Mouse (Mus musculus) hindbrain, postnatal 0 days (tissue): ENCODE results near the gene Fgfrl1. TPM values are rescaled to one million over a fixed set of nuclear protein-coding genes. Genes with fewer than 3 reads are reported as not detected.

Experiments used
- ATAC-seq: fragments of 200-750 bp; cut with Nextera tagmentation; 2 replicates; pipeline ENCODE4 v1.8.0; 2017; ENCODE audit warnings: mild to moderate bottlenecking, moderate TSS enrichment, moderate library complexity
- DNase-seq: peaks from one replicate; pipeline ENCODE4 v3.0.0-alpha.2; 2015; ENCODE audit warnings: low spot score
- H3K27ac ChIP-seq: fragments of 300-500 bp; sonication (generic); 2 replicates; pipeline ENCODE4 v1.5.1; 2014; ENCODE audit warnings: mild to moderate bottlenecking
- H3K27me3 ChIP-seq: fragments of 300-500 bp; sonication (generic); 2 replicates; pipeline ENCODE4 v1.6.1; 2014; ENCODE audit warnings: low read length, mixed read lengths; ENCODE audit not compliant: insufficient read depth
- H3K36me3 ChIP-seq: fragments of 300-500 bp; sonication (generic); 2 replicates; pipeline ENCODE4 v1.6.1; 2014; ENCODE audit warnings: low read length, mixed read lengths; ENCODE audit not compliant: insufficient read depth
- H3K4me1 ChIP-seq: fragments of 300-500 bp; sonication (generic); 2 replicates; pipeline ENCODE4 v1.6.1; 2014; ENCODE audit warnings: antibody characterized with exemption, low read length, mixed read lengths; ENCODE audit not compliant: insufficient read depth
- H3K4me2 ChIP-seq: fragments of 300-500 bp; sonication (generic); 2 replicates; pipeline ENCODE4 v1.6.1; 2014; ENCODE audit warnings: low read depth, mild to moderate bottlenecking, low read length, moderate library complexity, mixed read lengths
- H3K4me3 ChIP-seq: fragments of 300-500 bp; sonication (generic); 2 replicates; pipeline ENCODE4 v1.5.1; 2014; ENCODE audit warnings: low read length
- H3K9ac ChIP-seq: fragments of 300-500 bp; sonication (generic); replicated peaks from 2 replicates; pipeline ENCODE4 v1.6.1; 2014; ENCODE audit warnings: mild to moderate bottlenecking, low read length, moderate library complexity, mixed read lengths
- H3K9me3 ChIP-seq: fragments of 300-500 bp; sonication (generic); 2 replicates; pipeline ENCODE4 v1.6.1; 2016; ENCODE audit warnings: low read length, mixed read lengths
- CTCF ChIP-seq: IDR thresholded peaks from 2 replicates; pipeline ENCODE4 v1.5.1; 2016; ENCODE audit warnings: antibody characterized with exemption, control low read depth, low read depth
- whole genome bisulfite sequencing: fragments of 180-500 bp; shearing (Covaris S2); extraction: QIAGEN DNeasy Blood & Tissue Kit; methylation state at CpG from one replicate; pipeline ENCODE4 v1.1.7; 2014; 5-methylcytosine and 5-hydroxymethylcytosine counted together
- polyA plus RNA-seq: library from polyadenylated mRNA; unstranded; fragments of >200 nt; fragmentation: Nextera tagmentation; extraction: Ambion mirVana; gene quantifications from 2 replicates; pipeline ENCODE4 v1.2.1, GENCODE M21; 2015
- total RNA-seq: library from RNA; depleted of rRNA; stranded (reverse); fragments of >200 nt; gene quantifications from 2 replicates; pipeline ENCODE4 v1.2.3, GENCODE M21; 2014

Fgfrl1 gene
- total and polyA plus RNA-seq, 2 experiments from 2014 or later = 11.3 to 38.5 TPM

- WGBS = 95% methylated on average over 12 of the region's 12 CpGs
- peaks cover 6% of the 10 kb centered on the region for H3K36me3 ChIP-seq
- TF ChIP-seq CTCF = peak; percentile 32
- no peaks in the 10 kb centered on the region for H3K9me3 ChIP-seq
- DNase-seq (no peak), ATAC-seq (no peak)
- H3K4me1 ChIP-seq = peaks cover 2% of the 10 kb centered on the region; the same call in 1 of the 2 replicates
- no peaks in the 10 kb centered on the region for H3K27me3 ChIP-seq
- no peak overlapping the region for H3K9ac ChIP-seq
- no peak overlapping the region for H3K4me3 ChIP-seq
- H3K27ac ChIP-seq = no peak overlapping the region
- H3K4me2 ChIP-seq = no peak overlapping the region
These were observed 20.4 kb upstream of the Fgfrl1 start for GRCm38 (mm10) chr5:108671757-108672156.

- Histone ChIP-seq H3K27ac (no peak overlapping the region), H3K9me3 (no peaks in the 10 kb centered on the region), H3K36me3 (peaks cover 6% of the 10 kb centered on the region), H3K9ac (no peak overlapping the region), H3K4me1 (peaks cover 7% of the 10 kb centered on the region), H3K4me2 (no peak overlapping the region), H3K27me3 (no peaks in the 10 kb centered on the region), H3K4me3 (no peak overlapping the region)
- no peak for ATAC-seq
- WGBS = 82% methylated on average over 2 of the region's 2 CpGs
- no peak for TF ChIP-seq CTCF
- DNase-seq = no peak
These were observed 17.6 kb upstream of the Fgfrl1 start for GRCm38 (mm10) chr5:108674624-108675023.

- no peak within 1 kb of the TSS; the same call in 1 of the 2 replicates for H3K27ac ChIP-seq
- H3K4me1 ChIP-seq = peaks cover 7% of the 10 kb centered on the region; the same call in 1 of the 2 replicates
- no peak for DNase-seq
These were observed 16.8 kb upstream of the Fgfrl1 start, which contains the start of gene Slc26a1 for GRCm38 (mm10) chr5:108675251-108675816. TSS of gene Slc26a1 (minus strand) at chr5:108675569.

GRCm38 (mm10) chr5:108676772-108677498 is 15.2 kb upstream of the Fgfrl1 start:
- ATAC-seq (peak; percentile 46), DNase-seq (peak; percentile 53)
- H3K4me1 ChIP-seq = peaks cover 7% of the 10 kb centered on the region; the same call in 1 of the 2 replicates
- peak overlapping the region; percentile 91 for H3K27ac ChIP-seq
- no peaks in the 10 kb centered on the region for H3K9me3 ChIP-seq
- peak overlapping the region; percentile 31 for H3K4me3 ChIP-seq
- WGBS = 16% methylated on average over 5 of the region's 5 CpGs
- H3K9ac ChIP-seq = peak overlapping the region; percentile 51
- H3K36me3 ChIP-seq = peaks cover 6% of the 10 kb centered on the region
- TF ChIP-seq CTCF = peak; percentile 51
- H3K27me3 ChIP-seq = no peaks in the 10 kb centered on the region
- H3K4me2 ChIP-seq = peak overlapping the region; percentile 60

More at GRCm38 (mm10) chr5:108675251-108675816, 16.8 kb upstream of the Fgfrl1 start, which contains the start of gene Slc26a1:
- ATAC-seq = no peak
- Histone ChIP-seq H3K9ac (0 out of 2 replicates have a peak within 1 kb of the TSS, but pooled peaks have one; percentile 17), H3K27me3 (no peaks in the 10 kb centered on the region), H3K4me3 (no peak within 1 kb of the TSS), H3K36me3 (peaks cover 6% of the 10 kb centered on the region), H3K9me3 (no peaks in the 10 kb centered on the region), H3K4me2 (no peak within 1 kb of the TSS)
- no peak for TF ChIP-seq CTCF
- WGBS = 78% methylated on average over 9 of the region's 9 CpGs

GRCm38 (mm10) chr5:108677605-108678295 is 14.4 kb upstream of the Fgfrl1 start:
- 2% methylated on average over 25 of the region's 25 CpGs for WGBS
- Histone ChIP-seq H3K27ac (peak overlapping the region; percentile 91), H3K27me3 (no peaks in the 10 kb centered on the region), H3K4me1 (peaks cover 7% of the 10 kb centered on the region; the same call in 1 of the 2 replicates), H3K9ac (peak overlapping the region; percentile 51), H3K4me2 (peak overlapping the region; percentile 60), H3K36me3 (no peaks in the 10 kb centered on the region; the same call in 1 of the 2 replicates), H3K4me3 (peak overlapping the region; percentile 31), H3K9me3 (no peaks in the 10 kb centered on the region)
- DNase-seq (peak; percentile 87), ATAC-seq (peak; percentile 93)
- TF ChIP-seq CTCF = peak; percentile 41

GRCm38 (mm10) chr5:108678296-108678854 is 13.8 kb upstream of the Fgfrl1 start:
- peaks cover 7% of the 10 kb centered on the region; the same call in 1 of the 2 replicates for H3K4me1 ChIP-seq
- no peak overlapping the region for H3K4me3 ChIP-seq
- WGBS = 83% methylated on average over 6 of the region's 6 CpGs
- no peaks in the 10 kb centered on the region for H3K36me3 ChIP-seq
- H3K27ac ChIP-seq = peak overlapping the region; percentile 67
- TF ChIP-seq CTCF = no peak
- H3K9me3 ChIP-seq = no peaks in the 10 kb centered on the region
- no peak overlapping the region for H3K4me2 ChIP-seq
- no peaks in the 10 kb centered on the region for H3K27me3 ChIP-seq
- H3K9ac ChIP-seq = no peak overlapping the region
- DNase-seq (no peak), ATAC-seq (no peak)
